Mouse (Mus musculus): Measurements from ENCODE around the gene Slc6a17. TPM values are rescaled to one million over a fixed set of nuclear protein-coding genes. Genes with fewer than 3 reads are reported as not detected.

The Slc6a17 gene
- polyA plus RNA-seq, 1 experiment from 2014 or later = 1.7 TPM

- ATAC-seq (ENCODE audit: low FRiP score, low TSS enrichment) = no peak
- TF ChIP-seq EP300 (optimal IDR thresholded peaks at IDR 0.05) (no peak), CTCF (IDR thresholded peaks at IDR 0.05; ENCODE audit: low read depth) (no peak)
Observed at GRCm38 (mm10) chr3:107558740-107559139, 40.9 kb upstream of the Slc6a17 start.

GRCm38 (mm10) chr3:107554842-107555241 is 37.0 kb upstream of the Slc6a17 start, which contains the start of gene Ubl4b:
TSS of gene Ubl4b (minus strand) at chr3:107555073.
- no peaks in the 10 kb centered on the region for H3K9me3 ChIP-seq (ENCODE audit: control insufficient read depth, low read length)
- no peak for ATAC-seq (ENCODE audit: low FRiP score, low TSS enrichment)
- no peaks in the 10 kb centered on the region for H3K27me3 ChIP-seq (ENCODE audit: control insufficient read depth, insufficient read depth, low read length)

More at GRCm38 (mm10) chr3:107558740-107559139, 40.9 kb upstream of the Slc6a17 start:
- no peak for DNase-seq (ENCODE audit: low spot score)
- Histone ChIP-seq H3K27ac (replicated peaks) (no peak overlapping the region), H3K36me3 (ENCODE audit: control insufficient read depth, insufficient read depth, low read length) (no peaks in the 10 kb centered on the region), H3K4me1 (replicated peaks; ENCODE audit: control insufficient read depth, insufficient read depth) (no peaks in the 10 kb centered on the region), H3K27me3 (ENCODE audit: control insufficient read depth, insufficient read depth, low read length) (no peaks in the 10 kb centered on the region), H3K4me3 (ENCODE audit: low read depth, low read length) (no peak overlapping the region), H3K9me3 (ENCODE audit: control insufficient read depth, low read length) (no peaks in the 10 kb centered on the region), H3K9ac (ENCODE audit: low read length) (no peak overlapping the region), H3K4me2 (replicated peaks; ENCODE audit: low read depth) (no peak overlapping the region)
- 31% methylated on average over 3 of the region's 3 CpGs for WGBS

GRCm38 (mm10) chr3:107550409-107551049 is 32.7 kb upstream of the Slc6a17 start:
- H3K9me3 ChIP-seq (ENCODE audit: control insufficient read depth, low read length) = no peaks in the 10 kb centered on the region
- H3K4me1 ChIP-seq (replicated peaks; ENCODE audit: control insufficient read depth, insufficient read depth) = no peaks in the 10 kb centered on the region
- no peaks in the 10 kb centered on the region for H3K27me3 ChIP-seq (ENCODE audit: control insufficient read depth, insufficient read depth, low read length)
- TF ChIP-seq EP300 (optimal IDR thresholded peaks at IDR 0.05) = no peak
- TF ChIP-seq CTCF (IDR thresholded peaks at IDR 0.05; ENCODE audit: low read depth) = peak; percentile 80
- no peak overlapping the region for H3K27ac ChIP-seq (replicated peaks)
- 72% methylated on average over 17 of the region's 17 CpGs for WGBS
- no peak overlapping the region for H3K4me2 ChIP-seq (replicated peaks; ENCODE audit: low read depth)
- ATAC-seq (ENCODE audit: low FRiP score, low TSS enrichment) = no peak
- H3K9ac ChIP-seq (ENCODE audit: low read length) = no peak overlapping the region
- H3K4me3 ChIP-seq (ENCODE audit: low read depth, low read length) = no peak overlapping the region
- DNase-seq (ENCODE audit: low spot score) = peak; percentile 74
- H3K36me3 ChIP-seq (ENCODE audit: control insufficient read depth, insufficient read depth, low read length) = no peaks in the 10 kb centered on the region

More at GRCm38 (mm10) chr3:107554842-107555241, 37.0 kb upstream of the Slc6a17 start, which contains the start of gene Ubl4b:
- TF ChIP-seq CTCF (IDR thresholded peaks at IDR 0.05; ENCODE audit: low read depth) (no peak), EP300 (optimal IDR thresholded peaks at IDR 0.05) (no peak)
- H3K4me3 ChIP-seq (ENCODE audit: low read depth, low read length) = no peak within 1 kb of the TSS
- 81% methylated on average over 2 of the region's 2 CpGs for WGBS
- H3K27ac ChIP-seq (replicated peaks) = no peak within 1 kb of the TSS
- no peaks in the 10 kb centered on the region for H3K36me3 ChIP-seq (ENCODE audit: control insufficient read depth, insufficient read depth, low read length)
- H3K9ac ChIP-seq (ENCODE audit: low read length) = no peak within 1 kb of the TSS
- no peaks in the 10 kb centered on the region for H3K4me1 ChIP-seq (replicated peaks; ENCODE audit: control insufficient read depth, insufficient read depth)
- no peak for DNase-seq (ENCODE audit: low spot score)
- no peak within 1 kb of the TSS for H3K4me2 ChIP-seq (replicated peaks; ENCODE audit: low read depth)

GRCm38 (mm10) chr3:107546956-107547355 is 29.1 kb upstream of the Slc6a17 start:
- Histone ChIP-seq H3K4me3 (ENCODE audit: low read depth, low read length) (no peak overlapping the region), H3K36me3 (ENCODE audit: control insufficient read depth, insufficient read depth, low read length) (no peaks in the 10 kb centered on the region), H3K27ac (replicated peaks) (no peak overlapping the region), H3K9ac (ENCODE audit: low read length) (no peak overlapping the region), H3K27me3 (ENCODE audit: control insufficient read depth, insufficient read depth, low read length) (no peaks in the 10 kb centered on the region), H3K4me1 (replicated peaks; ENCODE audit: control insufficient read depth, insufficient read depth) (no peaks in the 10 kb centered on the region), H3K4me2 (replicated peaks; ENCODE audit: low read depth) (no peak overlapping the region), H3K9me3 (ENCODE audit: control insufficient read depth, low read length) (no peaks in the 10 kb centered on the region)
- no peak for TF ChIP-seq CTCF (IDR thresholded peaks at IDR 0.05; ENCODE audit: low read depth)
- TF ChIP-seq EP300 (optimal IDR thresholded peaks at IDR 0.05) = no peak
- DNase-seq (ENCODE audit: low spot score) (peak; percentile 20), ATAC-seq (ENCODE audit: low FRiP score, low TSS enrichment) (no peak)
- WGBS = 53% methylated on average over 2 of the region's 2 CpGs

- H3K9ac ChIP-seq (ENCODE audit: low read length) = no peak overlapping the region
- ATAC-seq (ENCODE audit: low FRiP score, low TSS enrichment) = no peak
Observed at GRCm38 (mm10) chr3:107545716-107546412, 28.0 kb upstream of the Slc6a17 start.

GRCm38 (mm10) chr3:107545278-107545677 is 27.5 kb upstream of the Slc6a17 start:
- no peak for ATAC-seq (ENCODE audit: low FRiP score, low TSS enrichment)
- Histone ChIP-seq H3K27ac (replicated peaks) (no peak overlapping the region), H3K36me3 (ENCODE audit: control insufficient read depth, insufficient read depth, low read length) (no peaks in the 10 kb centered on the region), H3K9ac (ENCODE audit: low read length) (no peak overlapping the region), H3K4me1 (replicated peaks; ENCODE audit: control insufficient read depth, insufficient read depth) (no peaks in the 10 kb centered on the region), H3K9me3 (ENCODE audit: control insufficient read depth, low read length) (no peaks in the 10 kb centered on the region), H3K4me2 (replicated peaks; ENCODE audit: low read depth) (no peak overlapping the region), H3K4me3 (ENCODE audit: low read depth, low read length) (no peak overlapping the region), H3K27me3 (ENCODE audit: control insufficient read depth, insufficient read depth, low read length) (no peaks in the 10 kb centered on the region)
- 69% methylated on average over 5 of the region's 5 CpGs for WGBS
- no peak for TF ChIP-seq EP300 (optimal IDR thresholded peaks at IDR 0.05)
- TF ChIP-seq CTCF (IDR thresholded peaks at IDR 0.05; ENCODE audit: low read depth) = no peak
- no peak for DNase-seq (ENCODE audit: low spot score)

More at GRCm38 (mm10) chr3:107545716-107546412, 28.0 kb upstream of the Slc6a17 start:
- H3K27ac ChIP-seq (replicated peaks) = no peak overlapping the region
- DNase-seq (ENCODE audit: low spot score) = no peak
- 61% methylated on average over 10 of the region's 10 CpGs for WGBS
- no peaks in the 10 kb centered on the region for H3K36me3 ChIP-seq (ENCODE audit: control insufficient read depth, insufficient read depth, low read length)
- H3K4me1 ChIP-seq (replicated peaks; ENCODE audit: control insufficient read depth, insufficient read depth) = no peaks in the 10 kb centered on the region
- no peak overlapping the region for H3K4me3 ChIP-seq (ENCODE audit: low read depth, low read length)
- H3K9me3 ChIP-seq (ENCODE audit: control insufficient read depth, low read length) = no peaks in the 10 kb centered on the region
- TF ChIP-seq EP300 (optimal IDR thresholded peaks at IDR 0.05) (no peak), CTCF (IDR thresholded peaks at IDR 0.05; ENCODE audit: low read depth) (no peak)
- no peak overlapping the region for H3K4me2 ChIP-seq (replicated peaks; ENCODE audit: low read depth)
- no peaks in the 10 kb centered on the region for H3K27me3 ChIP-seq (ENCODE audit: control insufficient read depth, insufficient read depth, low read length)

All from stomach, postnatal 0 days (tissue).